Mouse (Mus musculus): Measurements from ENCODE around the gene Sept3.

DNA sequence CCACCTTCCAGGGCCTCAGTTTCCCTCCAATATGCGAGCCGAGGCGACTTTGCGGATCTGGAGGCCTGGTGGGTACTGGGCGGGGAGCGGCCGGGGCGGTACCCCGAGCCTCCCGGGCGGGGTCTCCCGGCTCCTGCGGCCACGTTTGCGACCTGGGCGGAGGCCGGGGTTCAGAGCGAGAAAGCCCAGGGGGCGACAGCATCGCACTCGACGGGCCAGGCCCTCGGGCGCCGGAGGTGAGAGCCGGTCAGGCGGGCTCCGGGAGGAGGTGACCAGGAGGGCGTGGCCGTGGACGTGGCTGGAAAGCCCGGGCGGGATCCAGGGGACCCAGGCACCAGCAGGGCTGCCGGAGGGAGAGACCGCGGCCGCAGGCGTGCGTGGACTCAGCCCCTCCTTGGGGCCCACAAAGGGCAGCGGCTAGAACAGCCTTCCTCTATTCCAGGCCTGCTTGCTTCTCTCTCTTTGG lies 66.4 kb downstream of the Sept3 start:
- no peak for TF ChIP-seq POLR2A (IDR thresholded peaks at IDR 0.05; ENCODE audit: low read depth, low read length)
- TF ChIP-seq CTCF (conservative IDR thresholded peaks at IDR 0.05; ENCODE audit: insufficient read depth, insufficient read length, low read depth, low read length) = no peak
